Mouse (Mus musculus) intestine, postnatal 0 days (tissue): Measurements from ENCODE around the gene Grid2ip. TPM values are rescaled to one million over a fixed set of nuclear protein-coding genes. Genes with fewer than 3 reads are reported as not detected.

Experiments used
- ATAC-seq: fragments of 200-750 bp; cut with Nextera tagmentation; 2 replicates; pipeline ENCODE4 v1.8.0; 2017; ENCODE audit warnings: mild to moderate bottlenecking, moderate TSS enrichment, moderate library complexity
- H3K27ac ChIP-seq: fragments of 300-500 bp; sonication (generic); 2 replicates; pipeline ENCODE4 v1.5.1; 2014; ENCODE audit warnings: mild to moderate bottlenecking, low read depth, low read length, moderate library complexity
- H3K27me3 ChIP-seq: fragments of 300-500 bp; sonication (generic); replicated peaks from 2 replicates; pipeline ENCODE4 v1.6.1; 2014; ENCODE audit warnings: low read length, mixed read lengths; ENCODE audit not compliant: control insufficient read depth, insufficient read depth
- H3K36me3 ChIP-seq: fragments of 300-500 bp; sonication (generic); 2 replicates; pipeline ENCODE4 v1.6.1; 2014; ENCODE audit warnings: mild to moderate bottlenecking, moderate library complexity; ENCODE audit not compliant: control insufficient read depth, insufficient read depth
- H3K4me1 ChIP-seq: fragments of 300-500 bp; sonication (generic); replicated peaks from 2 replicates; pipeline ENCODE4 v1.6.1; 2014; ENCODE audit warnings: antibody characterized with exemption, low read length, mixed read lengths; ENCODE audit not compliant: control insufficient read depth, insufficient read depth
- H3K4me2 ChIP-seq: fragments of 300-500 bp; sonication (generic); replicated peaks from 2 replicates; pipeline ENCODE4 v1.6.1; 2014; ENCODE audit warnings: low read depth, mild to moderate bottlenecking, moderate library complexity
- H3K4me3 ChIP-seq: fragments of 300-500 bp; sonication (generic); 2 replicates; pipeline ENCODE4 v1.5.1; 2014; ENCODE audit warnings: low read depth, low read length
- H3K9ac ChIP-seq: fragments of 300-500 bp; sonication (generic); 2 replicates; pipeline ENCODE4 v1.6.1; 2014; ENCODE audit warnings: mild to moderate bottlenecking, low read depth, low read length
- H3K9me3 ChIP-seq: fragments of 300-500 bp; sonication (generic); 2 replicates; pipeline ENCODE4 v1.6.1; 2016; ENCODE audit warnings: mixed run types; ENCODE audit not compliant: control insufficient read depth
- CTCF ChIP-seq: sonication (generic); IDR thresholded peaks from 2 replicates; pipeline ENCODE4 v1.5.1; 2016; ENCODE audit warnings: low read depth, mild to moderate bottlenecking, control low read depth, antibody characterized with exemption, moderate library complexity
- WGBS: fragments of 180-500 bp; shearing (Covaris S2); extraction: QIAGEN DNeasy Blood & Tissue Kit; methylation state at CpG from one replicate; pipeline ENCODE4 v1.1.7; 2014; 5-methylcytosine and 5-hydroxymethylcytosine counted together
- polyA plus RNA-seq: library from polyadenylated mRNA; unstranded; fragments of >200 nt; fragmentation: Nextera tagmentation; extraction: Ambion mirVana; gene quantifications from 2 replicates; pipeline ENCODE4 v1.2.1, GENCODE M21; 2015

Gene Grid2ip
- 0.04 and 0.10 TPM in 2 replicates for polyA plus RNA-seq

DNA sequence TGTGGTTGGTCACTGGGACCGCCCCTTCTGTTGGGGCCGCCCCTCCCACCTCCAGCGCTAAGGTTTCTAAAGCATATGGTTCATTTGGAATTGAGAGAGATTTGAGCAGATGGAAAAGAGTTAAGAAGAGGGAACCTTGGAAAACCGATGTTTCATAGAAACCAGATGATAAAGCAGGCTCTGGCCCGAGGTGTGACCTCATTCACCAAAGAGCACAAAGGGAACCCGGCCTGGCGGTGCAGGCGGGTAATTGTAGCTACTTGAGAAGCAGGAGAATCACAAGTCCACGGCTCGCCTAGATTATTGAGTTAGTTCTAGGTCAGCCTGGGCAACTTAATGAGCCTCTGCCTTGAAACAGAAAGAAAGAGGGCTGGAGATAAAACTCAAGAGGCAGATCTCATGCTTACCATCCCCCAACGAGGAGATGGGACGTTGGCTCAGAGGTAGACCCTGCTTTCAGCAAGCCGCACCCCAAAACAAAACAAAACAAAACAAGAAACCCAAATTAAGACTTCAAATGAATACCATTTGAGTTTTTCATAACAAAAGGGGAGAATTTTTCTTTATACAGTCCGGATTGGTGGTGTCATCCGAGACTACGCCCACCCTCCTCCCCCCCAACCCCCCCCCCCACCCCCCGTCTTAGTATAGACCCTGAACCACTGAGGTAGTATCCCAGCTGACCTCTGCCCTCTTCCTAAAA, at the start of gene Grid2ip:
Grid2ip (plus strand) TSS at position 653 of the 703 bp plus-strand sequence.
- H3K9me3 ChIP-seq, result no peaks in the 10 kb centered on the region
- WGBS, result 21% methylated on average over 17 of the region's 17 CpGs
- peaks cover 27% of the 10 kb centered on the region for H3K27me3 ChIP-seq
- no peaks in the 10 kb centered on the region for H3K4me1 ChIP-seq
- no peaks in the 10 kb centered on the region for H3K36me3 ChIP-seq
- peak within 1 kb of the TSS; percentile 12; the same call in 1 of the 2 replicates for H3K4me3 ChIP-seq
- no peak within 1 kb of the TSS for H3K9ac ChIP-seq
- no peak within 1 kb of the TSS for H3K4me2 ChIP-seq
- no peak within 1 kb of the TSS for H3K27ac ChIP-seq
- no peak for TF ChIP-seq CTCF
- no peak for ATAC-seq

DNA sequence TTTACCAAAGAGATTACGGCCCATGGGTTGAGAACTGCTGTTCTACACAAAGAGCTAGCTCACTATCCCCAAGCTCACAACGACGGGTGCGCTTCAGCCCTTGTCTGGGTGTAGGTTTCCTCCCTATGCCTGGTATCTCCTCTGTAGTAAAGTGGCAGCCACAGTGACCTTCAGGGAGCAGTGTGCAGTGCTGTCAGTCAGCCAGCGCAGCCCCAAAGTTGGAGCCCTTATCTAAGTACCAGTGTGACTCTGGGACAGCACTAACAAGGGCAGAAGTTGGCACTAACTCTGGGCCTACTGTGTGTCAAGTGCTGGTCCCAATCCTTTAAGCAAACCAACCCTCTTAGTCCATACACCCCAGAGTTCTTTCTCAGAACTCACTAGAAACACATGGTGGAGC, 48.3 kb upstream of the Grid2ip start:
- Histone ChIP-seq H3K36me3 (peaks cover 78% of the 10 kb centered on the region), H3K4me3 (no peak overlapping the region), H3K4me1 (no peaks in the 10 kb centered on the region), H3K9me3 (no peaks in the 10 kb centered on the region), H3K9ac (no peak overlapping the region), H3K27ac (no peak overlapping the region), H3K4me2 (no peak overlapping the region), H3K27me3 (no peaks in the 10 kb centered on the region)
- ATAC-seq, result no peak
- WGBS, result 87% methylated on average over 5 of the region's 5 CpGs
- no peak for TF ChIP-seq CTCF

DNA sequence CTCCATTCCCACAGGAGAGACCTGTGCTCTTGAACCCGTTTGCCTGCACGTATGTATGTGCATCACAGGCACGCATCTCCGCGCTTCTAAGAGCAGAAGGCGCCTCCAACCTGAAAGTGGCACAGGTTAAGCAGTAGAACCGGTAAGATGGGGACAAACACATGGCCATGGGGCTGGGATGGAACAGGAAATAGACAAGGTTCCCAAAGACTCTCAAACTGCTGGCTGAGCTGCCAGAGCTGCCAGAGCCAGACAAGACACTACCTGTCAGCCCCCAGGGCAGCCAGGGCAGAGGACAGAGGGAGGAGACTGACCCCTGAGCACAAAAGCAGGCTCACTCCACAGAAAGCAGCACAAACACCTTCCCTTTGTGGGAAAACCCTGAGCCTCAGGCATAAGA, 47.2 kb upstream of the Grid2ip start:
- Histone ChIP-seq H3K4me3 (no peak overlapping the region), H3K4me1 (no peaks in the 10 kb centered on the region), H3K9ac (no peak overlapping the region), H3K36me3 (peaks cover 72% of the 10 kb centered on the region), H3K4me2 (no peak overlapping the region), H3K9me3 (no peaks in the 10 kb centered on the region), H3K27me3 (no peaks in the 10 kb centered on the region), H3K27ac (no peak overlapping the region)
- ATAC-seq, result no peak
- 97% methylated on average over 7 of the region's 7 CpGs for WGBS
- TF ChIP-seq CTCF, result no peak

DNA sequence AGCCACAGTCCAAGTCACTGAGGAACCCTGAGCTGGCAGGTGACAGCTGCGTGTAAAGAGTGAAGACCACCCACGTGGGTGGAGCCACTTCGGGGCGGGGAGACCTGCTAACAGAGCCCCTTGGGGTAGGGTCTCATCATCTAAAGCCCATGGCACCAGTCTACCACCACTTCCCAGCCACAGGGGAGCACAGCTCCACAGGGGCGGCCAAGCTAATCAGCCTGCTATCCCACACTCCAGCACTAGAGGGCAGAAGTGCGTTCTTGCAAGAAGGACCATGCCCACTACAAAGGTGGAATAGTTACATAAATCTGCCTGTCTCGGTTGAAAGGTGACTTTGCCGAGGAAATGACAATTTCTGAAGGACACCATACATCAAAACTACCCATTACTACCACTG, 45.3 kb upstream of the Grid2ip start:
- whole genome bisulfite sequencing, result 58% methylated on average over 8 of the region's 8 CpGs
- Histone ChIP-seq H3K9me3 (no peaks in the 10 kb centered on the region), H3K27me3 (no peaks in the 10 kb centered on the region), H3K36me3 (peaks cover 63% of the 10 kb centered on the region), H3K27ac (no peak overlapping the region), H3K4me1 (no peaks in the 10 kb centered on the region), H3K4me3 (no peak overlapping the region), H3K9ac (no peak overlapping the region; the same call in 1 of the 2 replicates), H3K4me2 (no peak overlapping the region)
- ATAC-seq, result no peak
- peak; percentile 90 for TF ChIP-seq CTCF

DNA sequence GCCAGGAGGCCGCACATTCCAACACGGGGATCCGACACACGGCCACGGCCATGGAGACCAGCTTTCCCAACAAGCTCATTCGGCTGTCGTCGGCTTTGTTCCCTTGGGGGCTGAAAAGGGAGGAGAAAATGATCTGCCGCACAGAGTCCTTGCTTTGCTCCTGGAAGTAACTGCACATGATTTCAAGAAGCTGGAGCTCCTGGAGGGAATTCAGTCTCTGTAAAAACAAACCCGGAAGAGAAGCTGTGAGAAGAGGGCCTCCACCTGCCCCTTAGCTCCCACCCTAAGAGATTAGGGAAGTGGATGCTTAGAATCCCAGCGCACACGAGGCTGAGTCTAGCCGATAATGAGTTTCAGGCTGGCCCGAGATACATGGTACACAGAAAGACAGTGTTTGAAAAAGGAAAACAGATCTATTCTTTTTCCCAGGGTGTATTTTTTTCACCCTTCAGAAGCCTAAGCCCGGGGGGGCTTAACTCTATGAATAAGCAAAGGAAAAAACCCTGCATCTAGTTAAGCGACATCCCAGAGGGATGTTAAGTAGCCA, 42.9 kb upstream of the Grid2ip start:
- H3K9ac ChIP-seq, result peak overlapping the region; percentile 95
- peak overlapping the region; percentile 83 for H3K4me3 ChIP-seq
- ATAC-seq, result no peak
- 5% methylated on average over 16 of the region's 16 CpGs for WGBS
- no peak for TF ChIP-seq CTCF
- peak overlapping the region; percentile 94 for H3K4me2 ChIP-seq
- peaks cover 60% of the 10 kb centered on the region for H3K36me3 ChIP-seq
- no peaks in the 10 kb centered on the region for H3K4me1 ChIP-seq
- no peaks in the 10 kb centered on the region for H3K9me3 ChIP-seq
- H3K27ac ChIP-seq, result 0 out of 2 replicates have a peak overlapping the region, but pooled peaks have one; percentile 87
- no peaks in the 10 kb centered on the region for H3K27me3 ChIP-seq

DNA sequence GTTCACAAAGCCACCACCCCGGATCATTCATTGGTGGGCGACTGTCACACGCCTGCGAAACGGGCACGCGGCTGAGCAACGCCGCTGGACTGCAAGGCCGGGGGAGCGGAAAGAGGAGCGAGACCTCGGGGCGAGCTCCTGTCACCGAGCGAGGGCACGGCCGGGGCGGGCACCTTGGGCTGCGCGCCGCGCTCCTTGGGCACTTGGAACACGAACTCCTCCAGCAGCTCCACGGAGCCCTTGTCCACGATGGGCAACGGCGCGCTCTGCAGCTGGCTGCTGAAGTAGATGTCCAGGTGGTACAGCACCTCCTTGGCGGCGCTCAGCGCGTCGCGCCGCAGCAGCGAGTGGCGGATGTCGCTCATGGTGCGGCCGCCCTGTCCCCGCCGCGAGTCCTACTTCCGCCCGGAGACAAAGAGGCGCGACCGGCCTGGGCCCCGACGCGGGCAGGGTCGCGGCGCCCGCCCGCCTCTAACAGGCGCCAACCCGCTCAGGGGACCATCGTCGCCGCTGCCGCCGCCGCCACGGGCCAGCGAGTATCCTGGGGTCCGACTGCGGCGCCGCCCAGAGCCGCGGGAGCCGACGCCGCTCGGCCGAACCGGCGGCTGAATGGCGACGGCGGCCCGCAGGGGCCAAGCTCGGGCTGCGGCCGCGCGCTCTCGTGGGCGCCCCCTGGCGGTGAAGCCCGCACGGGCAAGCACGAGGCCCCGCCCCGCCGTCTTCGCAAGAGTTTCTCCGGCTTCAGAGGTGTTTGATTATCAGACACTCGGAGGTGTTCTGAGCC, 42.2 kb upstream of the Grid2ip start, which contains the start of gene E130309D02Rik:
E130309D02Rik (minus strand) TSS at position 631 of the 784 bp plus-strand sequence.
- H3K9ac ChIP-seq, result peak within 1 kb of the TSS; percentile 95
- H3K4me2 ChIP-seq, result peak within 1 kb of the TSS; percentile 94
- peak within 1 kb of the TSS; percentile 83 for H3K4me3 ChIP-seq
- H3K27me3 ChIP-seq, result no peaks in the 10 kb centered on the region
- H3K36me3 ChIP-seq, result peaks cover 60% of the 10 kb centered on the region
- H3K27ac ChIP-seq, result peak within 1 kb of the TSS; percentile 87
- WGBS, result 0% methylated on average over 101 of the region's 101 CpGs
- no peaks in the 10 kb centered on the region for H3K4me1 ChIP-seq
- ATAC-seq, result peak; percentile 84
- H3K9me3 ChIP-seq, result no peaks in the 10 kb centered on the region
- peak; percentile 87 for TF ChIP-seq CTCF
